ENCODE assay signal across 8 mouse cellular contexts in the genomic region with DNA sequence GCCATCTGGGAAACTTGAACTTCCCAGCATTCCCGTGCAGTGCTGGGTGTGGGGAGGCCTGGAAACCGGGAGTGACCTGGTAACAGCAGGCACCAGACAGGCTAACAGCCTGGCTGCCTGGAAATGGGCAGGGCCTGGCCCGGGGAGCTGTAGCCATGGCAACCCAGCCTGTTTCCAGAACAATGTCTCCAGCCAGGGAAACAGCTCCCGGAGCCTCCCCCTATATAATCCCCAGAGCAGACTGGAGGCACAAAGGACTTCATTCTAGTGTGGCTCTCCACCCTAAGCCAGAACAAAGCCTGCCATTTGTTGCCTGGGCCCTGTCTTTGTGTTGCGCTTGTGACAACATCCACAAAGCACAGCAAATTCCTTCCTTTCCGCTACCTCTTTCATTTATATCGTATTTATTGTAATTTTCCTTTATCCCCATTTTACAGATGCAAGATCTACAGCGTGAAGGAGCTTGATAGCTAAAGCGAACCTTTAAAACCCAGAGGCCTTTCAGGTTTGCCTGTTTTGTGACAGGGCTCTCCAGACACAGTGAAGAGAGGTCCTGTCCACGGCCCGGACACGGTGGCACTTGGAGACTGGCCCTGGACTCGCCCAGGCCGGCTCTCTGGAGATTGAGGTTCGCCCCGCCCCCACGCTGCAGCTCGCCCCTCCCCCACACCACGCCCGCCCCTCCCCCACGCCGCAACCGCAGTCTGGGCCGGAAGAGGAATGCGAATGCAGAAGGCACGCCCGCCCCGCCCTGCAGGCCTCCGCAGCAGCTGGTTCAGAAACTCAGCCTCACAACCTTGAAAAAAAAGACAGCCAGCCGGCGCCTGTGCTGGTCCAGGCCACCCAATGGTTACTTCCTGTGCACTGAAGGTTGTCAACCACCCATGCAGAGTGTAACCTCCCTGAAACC. TPM values are rescaled to one million over a fixed set of nuclear protein-coding genes. Genes with fewer than 3 reads are reported as not detected.
DNase-seq lines count a peak whose midpoint lies in the region; ATAC-seq lines count a peak whose summit lies in the region.

No protein-coding gene starts in this region.

- no peaks in the 10 kb centered on the region for H3K36me3 ChIP-seq in hindbrain, embryonic 13.5 days

- 3% methylated on average over 31 of the region's 31 CpGs for WGBS in hindbrain, embryonic 13.5 days

- no peaks in the 10 kb centered on the region for H3K9me3 ChIP-seq in hindbrain, embryonic 13.5 days

- peak overlapping the region; percentile 95 for H3K27ac ChIP-seq in hindbrain, embryonic 13.5 days

- H3K4me3 ChIP-seq in hindbrain, embryonic 13.5 days, result no peak overlapping the region

- DNase-seq in WW6 (ENCODE audit: low read depth, low spot score), result peak; percentile 94
- peak; percentile 59 to 81 for DNase-seq in cerebellum, postnatal 4 days (ENCODE audit: low spot score in 2 of 2)
- peak; percentile 51 to 61 for DNase-seq in frontal cortex, postnatal 25 days (ENCODE audit: low spot score in 2 of 2)
- peak; percentile 81 to 87 for DNase-seq in layer of hippocampus, postnatal 36 days
- DNase-seq in lung, postnatal 14 days, result peak; percentile 85
- DNase-seq in retina, adult 2 months (ENCODE audit: low read depth, low spot score), result peak; percentile 43
- peak; percentile 90 for DNase-seq in thymus, postnatal 14 days

- H3K4me2 ChIP-seq in hindbrain, embryonic 13.5 days, result peak overlapping the region; percentile 13

- H3K27me3 ChIP-seq in hindbrain, embryonic 13.5 days, result no peaks in the 10 kb centered on the region

- ATAC-seq in hindbrain, embryonic 13.5 days (ENCODE audit: low FRiP score), result peak; percentile 67

- peaks cover 50% of the 10 kb centered on the region for H3K4me1 ChIP-seq in hindbrain, embryonic 13.5 days (replicated peaks)

- no peak overlapping the region; the same call in 1 of the 2 replicates for H3K9ac ChIP-seq in hindbrain, embryonic 13.5 days

RNA-seq across cellular contexts. Expression of a gene that starts 35.4 kb away (rescaled TPM):
- polyA plus RNA-seq in hindbrain, embryonic 13.5 days (2015; fragmentation: Nextera tagmentation; extraction: Ambion mirVana), result 43.3 and 43.5 TPM in 2 replicates
- total RNA-seq in layer of hippocampus, postnatal 36 days (2021), result 100 to 1,000 TPM; 101 to 109 TPM

RNA-seq across cellular contexts. Expression of a gene that starts 55.2 kb away (rescaled TPM):
- not detected in 2 replicates for polyA plus RNA-seq in hindbrain, embryonic 13.5 days (2015; fragmentation: Nextera tagmentation; extraction: Ambion mirVana)
- not detected for total RNA-seq in layer of hippocampus, postnatal 36 days (2021)

Comparison
In these comparisons a context has a peak if more than half of its experiments do, and no peak if none do; other contexts are left out.
1. DNase-seq: peak in every context shown above with its lines; median percentile 94 in WW6; 90 in thymus, postnatal 14 days; 85 in lung, postnatal 14 days; 84 in layer of hippocampus, postnatal 36 days; 70 in cerebellum, postnatal 4 days; 56 in frontal cortex, postnatal 25 days; 43 in retina, adult 2 months.